Mouse (Mus musculus) E14TG2a.4 (cell line): Measurements from ENCODE around the gene Ankrd28.

ENCODE experiments used
- H3K27me3 ChIP-seq: 2 replicates; pipeline ENCODE4 v1.6.1; 2014; ENCODE audit warnings: low read length, control low read depth; ENCODE audit not compliant: insufficient read depth
- H3K36me3 ChIP-seq: 2 replicates; pipeline ENCODE4 v1.6.1; 2014; ENCODE audit warnings: low read length, control low read depth; ENCODE audit not compliant: insufficient read depth
- H3K4me1 ChIP-seq: replicated peaks from 2 replicates; pipeline ENCODE4 v1.6.1; 2014; ENCODE audit warnings: low read depth, low read length, control low read depth
- H3K4me3 ChIP-seq: replicated peaks from 2 replicates; pipeline ENCODE4 v1.5.1; 2014; ENCODE audit warnings: mild to moderate bottlenecking, low read length
- H3K9me3 ChIP-seq: 2 replicates; pipeline ENCODE4 v1.6.1; 2014; ENCODE audit warnings: low read length, control low read depth
- CTCF ChIP-seq: conservative IDR thresholded peaks from 2 replicates; pipeline ENCODE4 v1.5.1; 2014; ENCODE audit warnings: low read length
- NANOG ChIP-seq: IDR thresholded peaks from 2 replicates; pipeline ENCODE4 v1.6.1; 2014; ENCODE audit warnings: borderline replicate concordance, low read length, mixed read lengths
- POU5F1 ChIP-seq: IDR thresholded peaks from 2 replicates; pipeline ENCODE4 v1.6.1; 2014; ENCODE audit warnings: low read length, borderline replicate concordance

The Ankrd28 gene

GRCm38 (mm10) chr14:31664100-31664902 lies 166.2 kb downstream of the Ankrd28 start:
- Histone ChIP-seq H3K4me1 (peaks cover 77% of the 10 kb centered on the region), H3K36me3 (0 out of 2 replicates have a peak, but pooled peaks cover 2% of the 10 kb centered on the region), H3K27me3 (no peaks in the 10 kb centered on the region; the same call in 1 of the 2 replicates), H3K9me3 (no peaks in the 10 kb centered on the region), H3K4me3 (no peak overlapping the region)
- TF ChIP-seq POU5F1, result no peak
- TF ChIP-seq NANOG, result no peak
- TF ChIP-seq CTCF, result no peak

- Histone ChIP-seq H3K4me1 (peaks cover 69% of the 10 kb centered on the region), H3K4me3 (peak overlapping the region; percentile 73), H3K36me3 (0 out of 2 replicates have a peak, but pooled peaks cover 2% of the 10 kb centered on the region), H3K27me3 (no peaks in the 10 kb centered on the region; the same call in 1 of the 2 replicates), H3K9me3 (no peaks in the 10 kb centered on the region)
- TF ChIP-seq POU5F1 (no peak), CTCF (no peak), NANOG (no peak)
Observed at GRCm38 (mm10) chr14:31663376-31664099, 166.9 kb downstream of the Ankrd28 start.

- H3K27me3 ChIP-seq, result no peaks in the 10 kb centered on the region; the same call in 1 of the 2 replicates
- no peaks in the 10 kb centered on the region for H3K9me3 ChIP-seq
- H3K4me1 ChIP-seq, result peaks cover 60% of the 10 kb centered on the region
- TF ChIP-seq NANOG, result no peak
- no peak for TF ChIP-seq CTCF
- no peak for TF ChIP-seq POU5F1
- H3K36me3 ChIP-seq, result 0 out of 2 replicates have a peak, but pooled peaks cover 2% of the 10 kb centered on the region
- H3K4me3 ChIP-seq, result peak overlapping the region; percentile 73
Observed at GRCm38 (mm10) chr14:31662555-31663211, 167.8 kb downstream of the Ankrd28 start.

GRCm38 (mm10) chr14:31661671-31662554 lies 168.5 kb downstream of the Ankrd28 start:
- Histone ChIP-seq H3K36me3 (no peaks in the 10 kb centered on the region), H3K4me3 (peak overlapping the region; percentile 73), H3K9me3 (no peaks in the 10 kb centered on the region), H3K27me3 (no peaks in the 10 kb centered on the region), H3K4me1 (peaks cover 53% of the 10 kb centered on the region)
- TF ChIP-seq NANOG, result no peak
- no peak for TF ChIP-seq CTCF
- no peak for TF ChIP-seq POU5F1

- no peak for TF ChIP-seq POU5F1
- no peak for TF ChIP-seq NANOG
- TF ChIP-seq CTCF, result no peak
- H3K9me3 ChIP-seq, result no peaks in the 10 kb centered on the region
- peaks cover 53% of the 10 kb centered on the region for H3K4me1 ChIP-seq
- H3K36me3 ChIP-seq, result no peaks in the 10 kb centered on the region
- H3K27me3 ChIP-seq, result no peaks in the 10 kb centered on the region
- no peak overlapping the region for H3K4me3 ChIP-seq
Observed at GRCm38 (mm10) chr14:31660312-31661093, 169.9 kb downstream of the Ankrd28 start.

- H3K4me1 ChIP-seq, result peaks cover 45% of the 10 kb centered on the region
Observed at GRCm38 (mm10) chr14:31659501-31660181, 170.8 kb downstream of the Ankrd28 start.

GRCm38 (mm10) chr14:31658126-31658680 lies 172.2 kb downstream of the Ankrd28 start:
- no peaks in the 10 kb centered on the region for H3K9me3 ChIP-seq
- no peak overlapping the region for H3K4me3 ChIP-seq
- peaks cover 35% of the 10 kb centered on the region for H3K4me1 ChIP-seq
- H3K36me3 ChIP-seq, result no peaks in the 10 kb centered on the region
- TF ChIP-seq NANOG (no peak), CTCF (no peak), POU5F1 (no peak)
- no peaks in the 10 kb centered on the region for H3K27me3 ChIP-seq

More at GRCm38 (mm10) chr14:31659501-31660181, 170.8 kb downstream of the Ankrd28 start:
- Histone ChIP-seq H3K9me3 (no peaks in the 10 kb centered on the region), H3K27me3 (no peaks in the 10 kb centered on the region), H3K36me3 (no peaks in the 10 kb centered on the region), H3K4me3 (no peak overlapping the region)
- TF ChIP-seq CTCF (no peak), NANOG (no peak), POU5F1 (no peak)
